Mouse (Mus musculus): ENCODE data around the gene 7530416G11Rik.

DNA sequence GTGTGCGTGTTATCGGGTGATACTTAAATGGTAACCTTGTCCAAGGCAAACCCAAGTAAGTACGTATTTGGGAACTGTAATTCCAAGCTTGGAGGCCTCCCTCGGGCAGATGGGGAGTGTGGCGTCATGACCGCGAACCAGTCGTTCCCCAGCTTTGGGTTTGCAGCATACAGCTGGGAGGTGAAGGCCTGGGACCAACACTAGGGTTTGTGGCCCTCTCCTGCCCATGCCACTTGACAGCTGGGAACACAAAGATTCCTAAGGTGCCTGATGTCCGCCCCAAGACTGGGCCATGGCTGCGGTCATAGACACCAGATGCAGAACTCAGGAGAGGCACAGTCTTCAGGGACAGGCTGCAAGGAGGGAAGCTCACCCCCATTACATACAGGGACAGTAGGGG, 2.8 kb downstream of the 7530416G11Rik start:
- TF ChIP-seq POLR2A (IDR thresholded peaks at IDR 0.05; ENCODE audit: extremely low read depth, insufficient read depth, low read length) (no peak), CTCF (IDR thresholded peaks at IDR 0.05; ENCODE audit: low read depth, low read length) (no peak)

All from liver, adult 2 months (tissue).